Mouse (Mus musculus): Measurements from ENCODE around the gene Gm10118. TPM values are rescaled to one million over a fixed set of nuclear protein-coding genes. Genes with fewer than 3 reads are reported as not detected.

The Gm10118 gene
- polyA plus RNA-seq (2012), result not detected in 2 replicates

DNA sequence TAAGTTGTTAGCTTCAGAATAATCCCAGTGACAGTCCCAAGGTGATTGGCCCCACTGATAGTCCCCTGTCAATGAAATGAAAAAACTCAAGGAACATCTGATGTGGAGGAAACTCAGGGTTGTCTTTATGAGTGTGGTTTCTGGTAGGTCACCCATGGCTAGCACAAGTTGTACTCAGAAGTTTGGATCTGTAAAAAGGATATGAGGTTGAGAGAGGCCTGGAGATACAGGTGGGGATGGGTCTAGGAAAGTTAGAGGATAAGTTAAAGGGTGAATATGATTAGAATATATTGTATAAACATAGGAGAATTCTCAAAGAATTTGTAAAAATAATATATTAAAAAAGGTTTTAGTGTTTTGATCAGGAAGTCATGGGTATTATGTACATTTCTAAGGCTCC lies at the start of gene Gm10118:
Gene Gm10118, minus strand, starts transcription at position 101 of the 400 bp plus-strand sequence.
- TF ChIP-seq GATA1 (IDR thresholded peaks at IDR 0.05; ENCODE audit: low read length) (no peak), TAL1 (IDR thresholded peaks at IDR 0.05; ENCODE audit: low read length) (no peak)
- Histone ChIP-seq H3K4me1 (ENCODE audit: control insufficient read depth) (no peaks in the 10 kb centered on the region), H3K27me3 (ENCODE audit: control insufficient read depth) (no peaks in the 10 kb centered on the region), H3K4me3 (replicated peaks) (no peak within 1 kb of the TSS), H3K36me3 (ENCODE audit: control insufficient read depth) (no peaks in the 10 kb centered on the region), H3K9me3 (ENCODE audit: control insufficient read depth, low read length) (peaks cover 4% of the 10 kb centered on the region; the same call in 1 of the 2 replicates)

- Histone ChIP-seq H3K4me3 (replicated peaks) (no peak overlapping the region), H3K4me1 (ENCODE audit: control insufficient read depth) (no peaks in the 10 kb centered on the region), H3K9me3 (ENCODE audit: control insufficient read depth, low read length) (peaks cover 5% of the 10 kb centered on the region), H3K27me3 (ENCODE audit: control insufficient read depth) (no peaks in the 10 kb centered on the region), H3K36me3 (ENCODE audit: control insufficient read depth) (no peaks in the 10 kb centered on the region)
- TF ChIP-seq GATA1 (IDR thresholded peaks at IDR 0.05; ENCODE audit: low read length) (no peak), TAL1 (IDR thresholded peaks at IDR 0.05; ENCODE audit: low read length) (no peak)
These were observed 45.1 kb upstream of the Gm10118 start for GRCm38 (mm10) chr10:63972300-63972699.

DNA sequence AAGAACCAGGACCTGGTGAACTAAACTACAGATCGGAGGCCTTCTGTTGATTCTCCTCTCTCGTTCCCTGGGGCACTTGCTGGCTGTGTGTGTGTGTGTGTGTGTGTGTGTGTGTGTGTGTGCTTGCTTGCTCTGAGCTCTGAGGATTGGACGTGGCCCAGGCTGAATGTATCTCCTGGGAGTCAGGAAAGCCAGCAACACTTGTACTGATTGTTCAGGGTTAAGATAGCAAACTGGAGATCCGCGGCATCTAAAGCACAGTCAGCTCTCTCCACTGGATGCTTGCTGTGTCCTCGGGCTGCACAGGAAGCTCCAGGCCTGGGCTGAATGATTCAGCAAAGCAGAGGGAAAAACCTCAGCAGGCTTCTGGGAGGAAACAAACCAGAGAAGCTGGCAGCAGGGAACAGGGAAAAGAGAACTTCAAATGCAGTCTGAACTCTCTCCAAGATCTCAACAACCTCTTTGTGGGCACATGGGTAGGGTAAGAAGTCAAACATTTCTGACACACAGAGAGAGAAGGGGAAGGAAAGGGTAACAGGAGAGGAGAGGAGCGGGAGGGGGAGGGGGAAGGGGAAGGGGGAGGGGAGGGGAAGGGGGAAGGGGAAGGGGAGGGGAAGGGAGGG lies 27.2 kb upstream of the Gm10118 start:
- Histone ChIP-seq H3K4me3 (replicated peaks) (no peak overlapping the region), H3K4me1 (ENCODE audit: control insufficient read depth) (no peaks in the 10 kb centered on the region), H3K9me3 (ENCODE audit: control insufficient read depth, low read length) (peaks cover 4% of the 10 kb centered on the region; the same call in 1 of the 2 replicates), H3K27me3 (ENCODE audit: control insufficient read depth) (no peaks in the 10 kb centered on the region), H3K36me3 (ENCODE audit: control insufficient read depth) (no peaks in the 10 kb centered on the region)
- no peak for TF ChIP-seq TAL1 (IDR thresholded peaks at IDR 0.05; ENCODE audit: low read length)
- no peak for TF ChIP-seq GATA1 (IDR thresholded peaks at IDR 0.05; ENCODE audit: low read length)

GRCm38 (mm10) chr10:63951481-63951880 lies 24.2 kb upstream of the Gm10118 start:
- TF ChIP-seq TAL1 (IDR thresholded peaks at IDR 0.05; ENCODE audit: low read length), result no peak
- no peak for TF ChIP-seq GATA1 (IDR thresholded peaks at IDR 0.05; ENCODE audit: low read length)
- no peaks in the 10 kb centered on the region for H3K36me3 ChIP-seq (ENCODE audit: control insufficient read depth)

DNA sequence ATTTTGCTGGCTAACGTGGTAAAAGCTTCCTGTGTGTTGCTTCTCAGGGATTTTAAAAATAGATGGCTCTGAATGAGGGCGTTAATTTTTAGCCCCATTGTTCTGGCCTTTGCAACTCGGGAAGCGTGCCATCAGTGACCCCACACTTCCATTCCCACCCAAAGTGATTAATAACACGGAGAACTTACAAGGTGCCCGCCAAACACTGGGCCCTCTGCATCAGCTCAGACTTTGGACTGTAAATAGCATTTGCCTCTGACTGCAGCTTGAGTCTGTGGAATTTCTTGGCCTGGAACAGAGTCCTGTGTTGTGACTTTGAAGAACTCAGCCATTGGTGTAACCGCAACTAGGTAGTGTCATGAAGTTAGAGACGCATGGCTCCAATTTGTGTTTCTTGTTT lies 23.6 kb upstream of the Gm10118 start:
- H3K9me3 ChIP-seq (ENCODE audit: control insufficient read depth, low read length), result peaks cover 12% of the 10 kb centered on the region
- no peak overlapping the region for H3K4me3 ChIP-seq (replicated peaks)
- TF ChIP-seq GATA1 (IDR thresholded peaks at IDR 0.05; ENCODE audit: low read length), result no peak

More at GRCm38 (mm10) chr10:63951481-63951880, 24.2 kb upstream of the Gm10118 start:
- H3K4me3 ChIP-seq (replicated peaks), result no peak overlapping the region
- no peaks in the 10 kb centered on the region for H3K27me3 ChIP-seq (ENCODE audit: control insufficient read depth)
- H3K4me1 ChIP-seq (ENCODE audit: control insufficient read depth), result no peaks in the 10 kb centered on the region
- H3K9me3 ChIP-seq (ENCODE audit: control insufficient read depth, low read length), result peaks cover 9% of the 10 kb centered on the region

DNA sequence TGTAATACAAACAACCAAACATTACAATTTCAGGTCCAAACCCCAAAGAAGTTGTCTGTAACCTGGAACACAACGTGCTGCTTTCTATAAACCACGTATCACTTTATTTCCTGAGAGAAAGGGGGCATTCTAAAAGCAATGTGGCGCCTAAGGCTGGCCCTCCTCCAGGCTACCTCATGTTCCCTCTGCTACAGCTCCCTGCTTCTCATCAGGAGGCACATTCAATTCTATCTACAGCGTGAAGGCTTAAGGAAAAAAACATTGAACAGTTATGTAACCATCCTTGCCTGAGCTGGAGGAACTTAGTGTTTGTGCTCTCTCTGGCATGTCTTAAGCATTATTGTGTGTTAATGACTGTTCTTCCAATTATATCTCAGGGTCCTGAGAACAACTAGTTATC lies 20.0 kb upstream of the Gm10118 start:
- TF ChIP-seq TAL1 (IDR thresholded peaks at IDR 0.05; ENCODE audit: low read length) (no peak), GATA1 (IDR thresholded peaks at IDR 0.05; ENCODE audit: low read length) (no peak)
- Histone ChIP-seq H3K4me3 (replicated peaks) (no peak overlapping the region), H3K27me3 (ENCODE audit: control insufficient read depth) (no peaks in the 10 kb centered on the region), H3K4me1 (ENCODE audit: control insufficient read depth) (no peaks in the 10 kb centered on the region), H3K9me3 (ENCODE audit: control insufficient read depth, low read length) (peaks cover 12% of the 10 kb centered on the region), H3K36me3 (ENCODE audit: control insufficient read depth) (no peaks in the 10 kb centered on the region)

More for the DNA sequence above, 23.6 kb upstream of the Gm10118 start:
- Histone ChIP-seq H3K4me1 (ENCODE audit: control insufficient read depth) (no peaks in the 10 kb centered on the region), H3K36me3 (ENCODE audit: control insufficient read depth) (no peaks in the 10 kb centered on the region), H3K27me3 (ENCODE audit: control insufficient read depth) (no peaks in the 10 kb centered on the region)

GRCm38 (mm10) chr10:63945534-63945933 lies 18.3 kb upstream of the Gm10118 start:
- H3K27me3 ChIP-seq (ENCODE audit: control insufficient read depth), result no peaks in the 10 kb centered on the region
- no peaks in the 10 kb centered on the region for H3K36me3 ChIP-seq (ENCODE audit: control insufficient read depth)
- peaks cover 10% of the 10 kb centered on the region for H3K9me3 ChIP-seq (ENCODE audit: control insufficient read depth, low read length)
- no peaks in the 10 kb centered on the region for H3K4me1 ChIP-seq (ENCODE audit: control insufficient read depth)
- no peak overlapping the region for H3K4me3 ChIP-seq (replicated peaks)
- no peak for TF ChIP-seq GATA1 (IDR thresholded peaks at IDR 0.05; ENCODE audit: low read length)
- TF ChIP-seq TAL1 (IDR thresholded peaks at IDR 0.05; ENCODE audit: low read length), result no peak

DNA sequence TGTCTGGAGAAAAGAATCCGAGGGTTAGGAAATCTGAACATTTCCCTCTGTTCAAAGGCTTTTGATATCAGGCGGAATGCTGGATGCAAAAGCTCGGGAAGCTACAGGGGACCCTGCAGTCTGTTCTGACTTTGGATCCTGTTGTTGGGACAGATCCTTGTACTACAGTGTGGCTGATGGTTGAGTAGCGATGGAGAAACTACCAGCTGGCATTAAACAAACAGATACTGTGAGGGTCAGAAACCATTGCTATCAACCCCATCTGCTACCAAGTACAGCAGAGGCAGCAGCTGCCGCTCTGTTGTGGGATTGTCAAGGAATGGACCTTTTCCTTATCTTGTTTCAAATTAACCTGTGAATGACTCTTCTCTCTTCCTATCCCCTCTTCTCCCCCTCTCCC lies 6.7 kb upstream of the Gm10118 start:
- Histone ChIP-seq H3K4me3 (replicated peaks) (no peak overlapping the region), H3K27me3 (ENCODE audit: control insufficient read depth) (no peaks in the 10 kb centered on the region), H3K36me3 (ENCODE audit: control insufficient read depth) (no peaks in the 10 kb centered on the region), H3K9me3 (ENCODE audit: control insufficient read depth, low read length) (peaks cover 4% of the 10 kb centered on the region; the same call in 1 of the 2 replicates), H3K4me1 (ENCODE audit: control insufficient read depth) (no peaks in the 10 kb centered on the region)
- TF ChIP-seq GATA1 (IDR thresholded peaks at IDR 0.05; ENCODE audit: low read length) (no peak), TAL1 (IDR thresholded peaks at IDR 0.05; ENCODE audit: low read length) (no peak)

DNA sequence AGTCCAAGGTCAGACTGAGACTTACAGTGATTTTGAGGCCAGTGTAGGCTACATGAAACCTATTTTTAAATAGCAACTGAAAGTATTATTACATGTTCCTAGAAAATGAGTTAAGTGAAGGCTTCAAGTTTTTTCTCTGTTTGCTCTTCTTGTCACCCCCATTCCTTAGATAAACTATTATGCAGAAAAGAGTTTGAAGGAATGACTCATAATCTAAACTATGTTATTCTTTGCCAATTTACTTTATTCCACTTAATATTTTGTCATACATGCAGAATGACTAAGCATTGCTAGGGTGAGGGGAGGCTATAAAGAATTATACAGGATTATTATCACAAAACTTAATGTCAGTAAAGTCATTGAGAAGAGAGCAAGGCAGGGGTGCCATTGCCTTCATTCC lies 18.4 kb downstream of the Gm10118 start:
- no peaks in the 10 kb centered on the region for H3K4me1 ChIP-seq (ENCODE audit: control insufficient read depth)
- TF ChIP-seq TAL1 (IDR thresholded peaks at IDR 0.05; ENCODE audit: low read length) (no peak), GATA1 (IDR thresholded peaks at IDR 0.05; ENCODE audit: low read length) (no peak)
- H3K4me3 ChIP-seq (replicated peaks), result no peak overlapping the region
- H3K36me3 ChIP-seq (ENCODE audit: control insufficient read depth), result no peaks in the 10 kb centered on the region
- H3K9me3 ChIP-seq (ENCODE audit: control insufficient read depth, low read length), result peaks cover 7% of the 10 kb centered on the region
- H3K27me3 ChIP-seq (ENCODE audit: control insufficient read depth), result no peaks in the 10 kb centered on the region

DNA sequence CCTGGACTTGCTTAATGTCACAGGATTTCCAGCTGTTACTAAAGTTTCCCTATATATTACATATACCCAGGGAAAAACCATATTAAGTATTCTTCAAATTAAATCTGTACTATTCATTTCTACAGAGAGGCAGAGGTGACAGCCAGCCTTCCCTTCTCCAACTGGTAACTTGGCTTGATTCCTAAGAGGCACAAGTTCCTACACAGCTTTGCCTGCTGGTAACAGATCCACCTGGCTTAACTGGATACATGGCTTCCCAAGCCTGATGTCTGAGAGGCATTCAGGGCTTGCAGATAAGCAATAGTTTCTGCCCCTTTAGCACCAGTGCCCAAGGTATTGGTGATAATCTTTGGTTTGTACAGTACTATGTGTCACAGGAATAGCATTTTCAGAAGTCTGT lies 27.3 kb downstream of the Gm10118 start:
- Histone ChIP-seq H3K4me1 (ENCODE audit: control insufficient read depth) (no peaks in the 10 kb centered on the region), H3K4me3 (replicated peaks) (no peak overlapping the region), H3K36me3 (ENCODE audit: control insufficient read depth) (no peaks in the 10 kb centered on the region), H3K9me3 (ENCODE audit: control insufficient read depth, low read length) (peaks cover 16% of the 10 kb centered on the region), H3K27me3 (ENCODE audit: control insufficient read depth) (no peaks in the 10 kb centered on the region)
- TF ChIP-seq TAL1 (IDR thresholded peaks at IDR 0.05; ENCODE audit: low read length) (no peak), GATA1 (IDR thresholded peaks at IDR 0.05; ENCODE audit: low read length) (no peak)

Data from erythroblast, embryonic 14.5 days (primary cell).